Mouse (Mus musculus) C2C12 (cell line): Measurements from ENCODE around the gene Dohh. TPM values are rescaled to one million over a fixed set of nuclear protein-coding genes. Genes with fewer than 3 reads are reported as not detected.

ENCODE experiments used
- H3K27me3 ChIP-seq: one replicate; pipeline ENCODE4 v1.6.1; 2011; ENCODE audit not compliant: control insufficient read depth, insufficient read depth, insufficient read length
- H3K36me3 ChIP-seq: one replicate; pipeline ENCODE4 v1.6.1; 2011; ENCODE audit not compliant: control insufficient read depth, insufficient read depth
- H3K4me3 ChIP-seq: one replicate; pipeline ENCODE4 v1.5.1; 2011; ENCODE audit warnings: mild to moderate bottlenecking, control low read depth; ENCODE audit not compliant: poor library complexity, insufficient read depth, severe bottlenecking
- H3K79me2 ChIP-seq: one replicate; pipeline ENCODE4 v1.6.1; 2011; ENCODE audit not compliant: control insufficient read depth, insufficient read depth
- H3K79me3 ChIP-seq: one replicate; pipeline ENCODE4 v1.6.1; 2011; ENCODE audit warnings: low read depth, control low read depth
- H3ac ChIP-seq: one replicate; pipeline ENCODE3; 2011; ENCODE audit warnings: low read depth; ENCODE audit not compliant: control insufficient read depth, insufficient read length
- CEBPB ChIP-seq: IDR thresholded peaks from one replicate; pipeline ENCODE4 v1.6.1; 2011; ENCODE audit warnings: low read depth, mild to moderate bottlenecking, control low read depth, moderate library complexity
- CTCF ChIP-seq: IDR thresholded peaks from one replicate; pipeline ENCODE4 v1.5.1; 2011; ENCODE audit not compliant: control insufficient read depth, insufficient read depth, insufficient read length
- FOSL1 ChIP-seq: IDR thresholded peaks from one replicate; pipeline ENCODE4 v1.8.0; 2011; ENCODE audit warnings: mild to moderate bottlenecking, low read length; ENCODE audit not compliant: poor library complexity, insufficient read depth, severe bottlenecking
- MAX ChIP-seq: IDR thresholded peaks from one replicate; pipeline ENCODE4 v1.6.1; 2011; ENCODE audit warnings: mild to moderate bottlenecking, control low read depth
- MYOD1 ChIP-seq: IDR thresholded peaks from one replicate; pipeline ENCODE4 v1.6.1; 2011; ENCODE audit warnings: low read depth; ENCODE audit not compliant: control insufficient read depth, insufficient read length
- MYOG ChIP-seq: IDR thresholded peaks from one replicate; pipeline ENCODE4 v1.6.1; 2011; ENCODE audit not compliant: control insufficient read depth, insufficient read length; ENCODE audit errors: extremely low read depth
- USF1 ChIP-seq: IDR thresholded peaks from one replicate; pipeline ENCODE4 v1.6.1; 2011; ENCODE audit warnings: low read depth, mild to moderate bottlenecking, control low read depth, moderate library complexity
- polyA plus RNA-seq: library from polyadenylated mRNA; unstranded; fragments of >200 nt; fragmentation: generic; extraction: Trizol; gene quantifications from one replicate; pipeline ENCODE4 v1.2.1, GENCODE M21; 2012; ENCODE audit warnings: missing spikeins

The Dohh gene
- polyA plus RNA-seq, 1 experiment = 148 TPM

DNA sequence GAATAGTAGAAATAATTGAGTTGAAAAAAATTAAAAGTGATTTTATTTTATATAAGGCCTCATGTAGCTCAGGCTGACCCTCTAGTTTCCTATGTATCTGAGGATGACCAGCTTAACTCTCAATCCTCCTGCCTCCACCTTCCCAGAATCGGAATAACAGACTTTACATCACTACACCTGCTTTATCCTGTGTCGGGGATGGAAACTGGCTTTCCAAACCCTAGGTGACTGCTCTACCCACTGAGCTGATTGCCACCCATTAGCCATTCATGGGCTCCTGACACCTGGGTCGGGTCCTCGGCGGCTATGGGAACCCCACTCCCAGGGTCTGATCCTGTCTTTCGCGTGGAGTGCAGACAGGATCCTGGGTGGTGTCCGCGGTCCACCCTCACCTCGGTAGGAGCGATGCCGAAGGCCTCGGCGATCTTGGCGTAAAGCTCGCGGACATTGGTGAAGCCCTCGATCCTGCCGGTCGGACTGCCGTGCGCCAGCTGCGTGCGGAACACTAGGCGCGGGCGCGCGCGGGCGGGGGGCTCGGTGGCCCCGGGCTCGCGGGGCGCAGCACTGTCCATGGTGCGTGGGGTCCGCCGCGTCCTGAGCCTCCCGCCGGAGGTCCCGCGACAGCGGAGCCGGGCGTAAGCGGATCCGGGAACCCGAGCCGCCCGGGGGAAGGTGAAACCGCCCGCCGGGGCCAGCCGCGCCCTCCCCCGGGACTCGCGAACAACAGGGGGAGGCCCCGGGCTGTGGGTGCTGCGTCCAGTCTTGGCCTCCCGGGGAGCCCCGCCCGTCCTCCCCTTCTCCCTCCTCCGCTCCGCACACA lies 41.3 kb upstream of the Dohh start, which contains the start of gene Gipc3:
TSS of gene Gipc3 (minus strand) at position 581 of the 820 bp plus-strand sequence.
- H3K36me3 ChIP-seq = peaks cover 12% of the 10 kb centered on the region
- TF ChIP-seq MYOD1 = no peak
- no peak for TF ChIP-seq USF1
- TF ChIP-seq CEBPB = no peak
- no peak for TF ChIP-seq MAX
- TF ChIP-seq FOSL1 = no peak
- no peak for TF ChIP-seq CTCF
- H3K79me2 ChIP-seq = no peaks in the 10 kb centered on the region
- H3K4me3 ChIP-seq = no peak within 1 kb of the TSS
- H3K27me3 ChIP-seq = peaks cover 11% of the 10 kb centered on the region
- H3ac ChIP-seq = peak within 1 kb of the TSS; percentile 53
- H3K79me3 ChIP-seq = no peaks in the 10 kb centered on the region

- peaks cover 11% of the 10 kb centered on the region for H3K27me3 ChIP-seq
Observed at GRCm38 (mm10) chr10:81344421-81345161, 39.6 kb upstream of the Dohh start.

GRCm38 (mm10) chr10:81345162-81345534 lies 39.1 kb upstream of the Dohh start:
- Histone ChIP-seq H3K79me3 (peaks cover 5% of the 10 kb centered on the region), H3K4me3 (no peak overlapping the region), H3K36me3 (peaks cover 21% of the 10 kb centered on the region), H3ac (no peak overlapping the region), H3K27me3 (peaks cover 11% of the 10 kb centered on the region), H3K79me2 (peaks cover 14% of the 10 kb centered on the region)
- TF ChIP-seq MYOD1 = no peak
- no peak for TF ChIP-seq MYOG
- TF ChIP-seq CTCF = no peak
- no peak for TF ChIP-seq CEBPB
- no peak for TF ChIP-seq FOSL1

More at GRCm38 (mm10) chr10:81344421-81345161, 39.6 kb upstream of the Dohh start:
- TF ChIP-seq CEBPB (no peak), FOSL1 (no peak), MYOG (no peak), USF1 (no peak), MAX (no peak)
- Histone ChIP-seq H3K36me3 (peaks cover 21% of the 10 kb centered on the region), H3K79me3 (peaks cover under 1% of the 10 kb centered on the region), H3K4me3 (no peak overlapping the region), H3K79me2 (peaks cover 9% of the 10 kb centered on the region), H3ac (no peak overlapping the region)

GRCm38 (mm10) chr10:81346453-81347067 lies 37.7 kb upstream of the Dohh start:
- Histone ChIP-seq H3K36me3 (peaks cover 21% of the 10 kb centered on the region), H3K79me2 (peaks cover 14% of the 10 kb centered on the region), H3K27me3 (peaks cover 11% of the 10 kb centered on the region), H3ac (no peak overlapping the region), H3K79me3 (peaks cover 5% of the 10 kb centered on the region), H3K4me3 (no peak overlapping the region)
- no peak for TF ChIP-seq FOSL1
- no peak for TF ChIP-seq MYOD1
- TF ChIP-seq MAX = no peak

GRCm38 (mm10) chr10:81349146-81349545 lies 35.1 kb upstream of the Dohh start:
- Histone ChIP-seq H3K27me3 (no peaks in the 10 kb centered on the region), H3ac (peak overlapping the region; percentile 95), H3K79me3 (peaks cover 5% of the 10 kb centered on the region), H3K4me3 (peak overlapping the region; percentile 95), H3K79me2 (peaks cover 14% of the 10 kb centered on the region), H3K36me3 (peaks cover 21% of the 10 kb centered on the region)
- no peak for TF ChIP-seq CEBPB
- no peak for TF ChIP-seq FOSL1
- TF ChIP-seq CTCF = no peak
- TF ChIP-seq MYOG = no peak
- no peak for TF ChIP-seq USF1
- TF ChIP-seq MAX = no peak
- no peak for TF ChIP-seq MYOD1

- peak overlapping the region; percentile 95 for H3K4me3 ChIP-seq
- no peak for TF ChIP-seq MYOD1
- TF ChIP-seq CTCF = no peak
- no peak for TF ChIP-seq FOSL1
- TF ChIP-seq USF1 = no peak
- TF ChIP-seq MYOG = no peak
- TF ChIP-seq MAX = no peak
- TF ChIP-seq CEBPB = no peak
- H3K36me3 ChIP-seq = peaks cover 21% of the 10 kb centered on the region
- H3K27me3 ChIP-seq = no peaks in the 10 kb centered on the region
- peaks cover 5% of the 10 kb centered on the region for H3K79me3 ChIP-seq
- H3ac ChIP-seq = peak overlapping the region; percentile 95
- H3K79me2 ChIP-seq = peaks cover 14% of the 10 kb centered on the region
Observed at GRCm38 (mm10) chr10:81349961-81350350, 34.3 kb upstream of the Dohh start.
